Comparison of ENCODE assay signal across 7 mouse cellular contexts in genomic region chr1:191527921-191528612, GRCm38 (mm10). TPM values are rescaled to one million over a fixed set of nuclear protein-coding genes. Genes with fewer than 3 reads are reported as not detected.
DNase-seq lines count a peak whose midpoint lies in the region; TF ChIP-seq lines count a peak whose summit lies in the region.

No protein-coding gene starts in this region.

- DNase-seq in layer of hippocampus, adult 9-10 months (ENCODE audit: low spot score): peak; percentile 2
- no peak for DNase-seq in layer of hippocampus, postnatal 25 days (ENCODE audit: extremely low spot score in 1 of 2, low spot score in 1 of 2)
- DNase-seq in brain, embryonic 14.5 days (ENCODE audit: low read depth): peak; percentile 16
- DNase-seq in gastrocnemius, adult 8-10 months (ENCODE audit: low spot score in 2 of 2): peak; percentile 28 to 31
- peak; percentile 10 for DNase-seq in lung, postnatal 25 days (ENCODE audit: low spot score)
- no peak for DNase-seq in c-Kit-positive CD71-positive TER-119-positive erythroid progenitor cells, embryonic 14.5 days (ENCODE audit: low spot score)
- DNase-seq in urinary bladder, postnatal 36 days (ENCODE audit: low spot score in 2 of 2): no peak

- no peak for TF ChIP-seq CTCF in brain, embryonic 14.5 days (IDR thresholded peaks at IDR 0.05; ENCODE audit: borderline replicate concordance, extremely low read depth, insufficient read depth, insufficient read length)

- no peak for TF ChIP-seq POLR2A in brain, embryonic 14.5 days (IDR thresholded peaks at IDR 0.05; ENCODE audit: borderline replicate concordance, extremely low read depth, insufficient read depth, insufficient read length, poor library complexity, severe bottlenecking)

RNA-seq across cellular contexts. Expression of gene Dtl, which starts 47.3 kb away (rescaled TPM):
- total RNA-seq in layer of hippocampus, postnatal 25 days (2021): 1 to 10 TPM; 1.2 TPM
- polyA plus RNA-seq in brain, embryonic 14.5 days (2012; rRNA removed): 8.0 and 12.0 TPM in 2 replicates
- total RNA-seq in gastrocnemius, adult 8-10 months (2022): not detected

RNA-seq across cellular contexts. Expression of gene Ints7, which starts 47.4 kb away (rescaled TPM):
- 10 to 100 TPM; 24.0 to 25.4 TPM for total RNA-seq in layer of hippocampus, postnatal 25 days (2021)
- 48.7 and 50.8 TPM in 2 replicates for polyA plus RNA-seq in brain, embryonic 14.5 days (2012; rRNA removed)
- 1 to 10 TPM; 4.6 to 5.9 (median 4.8) TPM for total RNA-seq in gastrocnemius, adult 8-10 months (2022)

Comparison
In these comparisons a context has a peak if more than half of its experiments do, and no peak if none do; other contexts are left out.
1. DNase-seq: peak in layer of hippocampus, adult 9-10 months (single experiment), brain, embryonic 14.5 days (single experiment), gastrocnemius, adult 8-10 months (2 of 2) and lung, postnatal 25 days (single experiment); none in layer of hippocampus, postnatal 25 days (0 of 2), c-Kit-positive CD71-positive TER-119-positive erythroid progenitor cells, embryonic 14.5 days (single experiment) and urinary bladder, postnatal 36 days (0 of 2).